Mouse (Mus musculus): Measurements from ENCODE around the gene Ehbp1l1. TPM values are rescaled to one million over a fixed set of nuclear protein-coding genes. Genes with fewer than 3 reads are reported as not detected.

Gene Ehbp1l1
- 35.7 and 40.9 TPM in 2 replicates for total RNA-seq (2021)
- long read RNA-seq, transcript Ehbp1l1-203 (18 exons, 2,815 nt) = major isoform, 22 of 59 reads
- long read RNA-seq, partial matches to known transcripts = 11 of 59 reads
- long read RNA-seq, other reads (novel, unspliced or antisense) = 20 of 59 reads

- DNase-seq = peak; percentile 85
Observed at GRCm38 (mm10) chr19:5725767-5726515, at the start of gene Ehbp1l1. Gene Ehbp1l1, minus strand, starts transcription at chr19:5726317.

GRCm38 (mm10) chr19:5770925-5771860, 45.1 kb upstream of the Ehbp1l1 start, which contains the start of gene Scyl1:
Gene Scyl1, minus strand, starts transcription at chr19:5771419.
- DNase-seq = peak; percentile 97

GRCm38 (mm10) chr19:5770311-5770710, 44.2 kb upstream of the Ehbp1l1 start:
- no peak for DNase-seq

- DNase-seq = no peak
Observed at GRCm38 (mm10) chr19:5767271-5767670, 41.2 kb upstream of the Ehbp1l1 start.

GRCm38 (mm10) chr19:5763163-5763562, 37.0 kb upstream of the Ehbp1l1 start:
- no peak for DNase-seq

GRCm38 (mm10) chr19:5758878-5759403, 32.8 kb upstream of the Ehbp1l1 start:
- DNase-seq = no peak

GRCm38 (mm10) chr19:5756991-5757636, 31.0 kb upstream of the Ehbp1l1 start:
- DNase-seq = no peak

- no peak for DNase-seq
Observed at GRCm38 (mm10) chr19:5756321-5756985, 30.3 kb upstream of the Ehbp1l1 start.

- DNase-seq = peak; percentile 82
Observed at GRCm38 (mm10) chr19:5751742-5752141, 25.6 kb upstream of the Ehbp1l1 start.

GRCm38 (mm10) chr19:5750951-5751350, 24.8 kb upstream of the Ehbp1l1 start:
- no peak for DNase-seq

- DNase-seq = peak; percentile 74
Observed at GRCm38 (mm10) chr19:5749476-5749875, 23.4 kb upstream of the Ehbp1l1 start.

- no peak for DNase-seq
Observed at GRCm38 (mm10) chr19:5746907-5747363, 20.8 kb upstream of the Ehbp1l1 start.

- DNase-seq = peak; percentile 77
Observed at GRCm38 (mm10) chr19:5745756-5746710, 19.9 kb upstream of the Ehbp1l1 start.

- DNase-seq = peak; percentile 70
Observed at GRCm38 (mm10) chr19:5743576-5743975, 17.5 kb upstream of the Ehbp1l1 start.

- DNase-seq = peak; percentile 51
Observed at GRCm38 (mm10) chr19:5742241-5742641, 16.1 kb upstream of the Ehbp1l1 start.

- DNase-seq = peak; percentile 85
Observed at GRCm38 (mm10) chr19:5741641-5742240, 15.6 kb upstream of the Ehbp1l1 start.

- DNase-seq = peak; percentile 78
Observed at GRCm38 (mm10) chr19:5740320-5741317, 14.5 kb upstream of the Ehbp1l1 start, which contains the start of gene Ltbp3. Gene Ltbp3, plus strand, starts transcription at chr19:5740904.

- no peak for DNase-seq
Observed at GRCm38 (mm10) chr19:5739446-5739845, 13.3 kb upstream of the Ehbp1l1 start.

All from adrenal gland, postnatal 25 days (tissue).